Mouse (Mus musculus) MEL (cell line): ENCODE results near the gene Sema3f. TPM values are rescaled to one million over a fixed set of nuclear protein-coding genes. Genes with fewer than 3 reads are reported as not detected.

Experiments
- DNase-seq: peaks from one replicate; pipeline ENCODE4 v3.0.0; 2011; ENCODE audit warnings: low read depth, low spot score
- H3K27ac ChIP-seq: 2 replicates; pipeline ENCODE4 v1.5.1; 2012; ENCODE audit warnings: low read depth, mild to moderate bottlenecking, control low read depth, low read length, moderate library complexity; ENCODE audit not compliant: control insufficient read depth
- H3K27me3 ChIP-seq, 2 experiments: fragments of 150-350 bp in 1 of 2; sonication (generic) in 1 of 2; 2 replicates each; pipeline ENCODE4 v1.6.1; 2012; ENCODE audit warnings: low read length in 2 of 2, mild to moderate bottlenecking in 2 of 2, improper control_type of control experiment in 1 of 2, moderate library complexity in 1 of 2; ENCODE audit not compliant: insufficient read depth in 2 of 2, control insufficient read depth in 1 of 2
- H3K36me3 ChIP-seq, 2 experiments: 2 replicates each; pipeline ENCODE4 v1.6.1; 2012 to 2014; ENCODE audit warnings: low read length in 2 of 2, improper control_type of control experiment in 1 of 2, inconsistent platforms in 1 of 2, mild to moderate bottlenecking in 1 of 2; ENCODE audit not compliant: insufficient read depth in 2 of 2, control insufficient read depth in 1 of 2
- H3K4me1 ChIP-seq, 2 experiments: fragments of 150-350 bp in 1 of 2; sonication (generic) in 1 of 2; 2 replicates each; pipeline ENCODE4 v1.6.1; 2012; ENCODE audit warnings: low read length in 2 of 2, improper control_type of control experiment in 1 of 2, mild to moderate bottlenecking in 1 of 2; ENCODE audit not compliant: insufficient read depth in 2 of 2, control insufficient read depth in 1 of 2
- H3K4me3 ChIP-seq, 2 experiments: fragments of 150-350 bp in 1 of 2; sonication (generic) in 1 of 2; 2 replicates each; pipeline ENCODE4 v1.5.1; 2012; ENCODE audit warnings: low read depth in 2 of 2, low read length in 2 of 2, mild to moderate bottlenecking in 2 of 2, moderate library complexity in 2 of 2, control low read depth in 1 of 2, improper control_type of control experiment in 1 of 2; ENCODE audit not compliant: control insufficient read depth in 1 of 2, insufficient read depth in 1 of 2
- H3K79me2 ChIP-seq: 2 replicates; pipeline ENCODE4 v1.6.1; 2012; ENCODE audit warnings: mild to moderate bottlenecking, low read length, moderate library complexity; ENCODE audit not compliant: control insufficient read depth, poor library complexity, insufficient read depth
- H3K9ac ChIP-seq: 2 replicates; pipeline ENCODE4 v1.6.1; 2012; ENCODE audit warnings: low read depth, mild to moderate bottlenecking, control low read depth, low read length, moderate library complexity; ENCODE audit not compliant: control insufficient read depth, poor library complexity, severe bottlenecking
- H3K9me3 ChIP-seq: fragments of 150-350 bp; sonication (generic); replicated peaks from 2 replicates; pipeline ENCODE4 v1.6.1; 2012; ENCODE audit warnings: mild to moderate bottlenecking, low read length, improper control_type of control experiment, moderate library complexity; ENCODE audit not compliant: insufficient read depth
- CHD1 ChIP-seq: IDR thresholded peaks from 2 replicates; pipeline ENCODE4 v1.6.1; 2012; ENCODE audit warnings: low read depth, mild to moderate bottlenecking, inconsistent platforms, low read length, improper control_type of control experiment
- CHD2 ChIP-seq: IDR thresholded peaks from 2 replicates; pipeline ENCODE4 v1.6.1; 2011; ENCODE audit warnings: low read length, improper control_type of control experiment
- CTCF ChIP-seq, 3 experiments: IDR thresholded peaks in 2 of 3; conservative IDR thresholded peaks in 1 of 3; 2 replicates each; pipeline ENCODE4 v1.5.1; 2011 to 2012; ENCODE audit warnings: low read length in 3 of 3, low read depth in 2 of 3, mild to moderate bottlenecking in 2 of 3, improper control_type of control experiment in 1 of 3, inconsistent platforms in 1 of 3, mixed read lengths in 1 of 3, moderate library complexity in 1 of 3; ENCODE audit not compliant: control insufficient read depth in 1 of 3, insufficient read depth in 1 of 3, poor library complexity in 1 of 3, severe bottlenecking in 1 of 3
- E2F4 ChIP-seq: IDR thresholded peaks from 2 replicates; pipeline ENCODE4 v1.6.1; 2011; ENCODE audit warnings: low read depth, low read length, improper control_type of control experiment, borderline replicate concordance
- EP300 ChIP-seq, 2 experiments: IDR thresholded peaks; 2 replicates each; pipeline ENCODE4 v1.6.1; 2011; ENCODE audit warnings: improper control_type of control experiment in 2 of 2, low read length in 2 of 2, low read depth in 1 of 2, mild to moderate bottlenecking in 1 of 2
- GABPA ChIP-seq: IDR thresholded peaks from 2 replicates; pipeline ENCODE4 v1.6.1; 2012; ENCODE audit warnings: low read depth, mild to moderate bottlenecking, inconsistent platforms, low read length, improper control_type of control experiment, moderate library complexity
- GATA1 ChIP-seq: IDR thresholded peaks from 2 replicates; pipeline ENCODE4 v1.6.1; 2011; ENCODE audit warnings: low read depth, low read length, improper control_type of control experiment
- JUND ChIP-seq: IDR thresholded peaks from 2 replicates; pipeline ENCODE4 v1.6.1; 2011; ENCODE audit warnings: low read depth, mild to moderate bottlenecking, improper control_type of control experiment, low read length
- MAX ChIP-seq: IDR thresholded peaks from 2 replicates; pipeline ENCODE4 v1.6.1; 2011; ENCODE audit warnings: low read length, improper control_type of control experiment
- MXI1 ChIP-seq: IDR thresholded peaks from 2 replicates; pipeline ENCODE4 v1.6.1; 2011; ENCODE audit warnings: mild to moderate bottlenecking, low read depth, low read length, improper control_type of control experiment
- MYB ChIP-seq: IDR thresholded peaks from 2 replicates; pipeline ENCODE4 v1.6.1; 2011; ENCODE audit warnings: mild to moderate bottlenecking, low read depth, low read length, improper control_type of control experiment
- POLR2A ChIP-seq, 2 experiments: IDR thresholded peaks; 2 replicates each; pipeline ENCODE4 v1.6.1; 2011 to 2012; ENCODE audit warnings: low read length in 2 of 2, mild to moderate bottlenecking in 2 of 2, control low read depth in 1 of 2, improper control_type of control experiment in 1 of 2, low read depth in 1 of 2, moderate library complexity in 1 of 2; ENCODE audit not compliant: control insufficient read depth in 1 of 2, insufficient read depth in 1 of 2, poor library complexity in 1 of 2
- POLR2AphosphoS2 ChIP-seq: IDR thresholded peaks from 2 replicates; pipeline ENCODE4 v1.6.1; 2011; ENCODE audit warnings: low read length, improper control_type of control experiment
- RCOR1 ChIP-seq: IDR thresholded peaks from 2 replicates; pipeline ENCODE4 v1.6.1; 2012; ENCODE audit warnings: low read depth, mild to moderate bottlenecking, inconsistent platforms, low read length, improper control_type of control experiment
- TBP ChIP-seq: IDR thresholded peaks from 2 replicates; pipeline ENCODE4 v1.8.0; 2011; ENCODE audit warnings: low read depth, low read length, improper control_type of control experiment
- USF1 ChIP-seq: IDR thresholded peaks from 2 replicates; pipeline ENCODE4 v1.6.1; 2014; ENCODE audit warnings: low read depth, mild to moderate bottlenecking, inconsistent platforms, low read length, improper control_type of control experiment, moderate library complexity
- ZMIZ1 ChIP-seq: IDR thresholded peaks from 2 replicates; pipeline ENCODE4 v1.6.1; 2012; ENCODE audit warnings: low read depth, mild to moderate bottlenecking, inconsistent platforms, low read length, improper control_type of control experiment, moderate library complexity
- ZNF384 ChIP-seq: IDR thresholded peaks from 2 replicates; pipeline ENCODE4 v1.6.1; 2012; ENCODE audit warnings: low read depth, mild to moderate bottlenecking, inconsistent platforms, low read length, improper control_type of control experiment
- polyA plus RNA-seq, 2 experiments: library from polyadenylated mRNA; stranded (reverse) in 1 of 2; unstranded in 1 of 2; fragments of >175 nt in 1 of 2; fragments of >200 nt in 1 of 2; gene quantifications; 2 replicates each; pipeline versions ENCODE4 v1.2.1 to v1.2.4; 2012; ENCODE audit warnings: low replicate concordance in 2 of 2, low read depth in 1 of 2; ENCODE audit not compliant: insufficient read length in 2 of 2, insufficient read depth in 1 of 2, missing spikeins in 1 of 2
- total RNA-seq: library from RNA; depleted of rRNA; stranded (reverse); fragments of 300-350 nt; gene quantifications from 2 replicates; pipeline ENCODE4 v1.2.3, GENCODE M21; 2012

Gene Sema3f
- total and polyA plus RNA-seq, 3 experiments, result not detected

- H3K36me3 ChIP-seq, result 0 out of 4 replicates have a peak, but pooled peaks cover 0 to 2% of the 10 kb centered on the region in 2 experiments
- no peak within 1 kb of the TSS for H3K9ac ChIP-seq
- no peak within 1 kb of the TSS for H3K27ac ChIP-seq
- no peak for DNase-seq
- TF ChIP-seq EP300 (IDR thresholded peaks at IDR 0.05; ENCODE audit: low read depth in 1 of 2, low read length in 2 of 2) (no peak), POLR2AphosphoS2 (no peak), MXI1 (no peak), MYB (no peak), MAX (no peak), CHD2 (no peak), RCOR1 (no peak), GABPA (no peak), GATA1 (no peak), POLR2A (IDR thresholded peaks at IDR 0.05; ENCODE audit: control insufficient read depth in 1 of 2, insufficient read depth in 1 of 2, low read depth in 1 of 2, low read length in 2 of 2, poor library complexity in 1 of 2) (no peak), CTCF (IDR thresholded peaks at IDR 0.05 in 2 of 3, conservative IDR thresholded peaks at IDR 0.05 in 1 of 3; ENCODE audit: control insufficient read depth in 1 of 3, insufficient read depth in 1 of 3, low read depth in 2 of 3, low read length in 3 of 3, poor library complexity in 1 of 3, severe bottlenecking in 1 of 3) (no peak), ZNF384 (no peak), ZMIZ1 (no peak), USF1 (no peak), E2F4 (no peak), JUND (no peak)
- H3K79me2 ChIP-seq, result no peaks in the 10 kb centered on the region
- H3K4me1 ChIP-seq, result 0 out of 4 replicates have a peak, but pooled peaks cover 0 to 5% of the 10 kb centered on the region in 2 experiments
- peaks cover 0 to 6% of the 10 kb centered on the region in 2 experiments; a peak in 2 of 4 replicates for H3K27me3 ChIP-seq
- no peak within 1 kb of the TSS for H3K4me3 ChIP-seq
- no peaks in the 10 kb centered on the region for H3K9me3 ChIP-seq
Measured at GRCm38 (mm10) chr9:107679501-107679900, 30.8 kb downstream of the Sema3f start, which contains the start of gene Gnat1. TSS of gene Gnat1 (minus strand) at chr9:107679712.

- Histone ChIP-seq H3K9me3 (no peaks in the 10 kb centered on the region), H3K27me3 (peaks cover 0 to 7% of the 10 kb centered on the region in 2 experiments; a peak in 2 of 4 replicates), H3K36me3 (0 out of 4 replicates have a peak, but pooled peaks cover 0 to 2% of the 10 kb centered on the region in 2 experiments), H3K4me1 (0 out of 4 replicates have a peak, but pooled peaks cover 0 to 5% of the 10 kb centered on the region in 2 experiments), H3K4me3 (no peak overlapping the region), H3K27ac (no peak overlapping the region), H3K9ac (no peak overlapping the region), H3K79me2 (no peaks in the 10 kb centered on the region)
- DNase-seq, result no peak
- TF ChIP-seq TBP (peak; percentile 80), CHD1 (no peak)
Measured at GRCm38 (mm10) chr9:107678861-107679260, 31.4 kb downstream of the Sema3f start.
